Mouse (Mus musculus) frontal cortex, adult 2 months (tissue): ENCODE measurements at regions not wholly inside any gene's neighbourhood (a gene's known extent, or its start where the extent isn't known, plus 50 kb on each side); places are given as distances from the start of the nearest gene placed in this dataset.

Experiments
- DNase-seq, 2 experiments: peaks; one replicate each; pipeline ENCODE4 v3.0.0; 2022; ENCODE audit warnings: low spot score in 1 of 2; ENCODE audit errors: extremely low spot score in 1 of 2

- no peak for DNase-seq
These were observed 187.4 kb upstream of the Mkln1 start for GRCm38 (mm10) chr6:31211091-31211490.

DNA sequence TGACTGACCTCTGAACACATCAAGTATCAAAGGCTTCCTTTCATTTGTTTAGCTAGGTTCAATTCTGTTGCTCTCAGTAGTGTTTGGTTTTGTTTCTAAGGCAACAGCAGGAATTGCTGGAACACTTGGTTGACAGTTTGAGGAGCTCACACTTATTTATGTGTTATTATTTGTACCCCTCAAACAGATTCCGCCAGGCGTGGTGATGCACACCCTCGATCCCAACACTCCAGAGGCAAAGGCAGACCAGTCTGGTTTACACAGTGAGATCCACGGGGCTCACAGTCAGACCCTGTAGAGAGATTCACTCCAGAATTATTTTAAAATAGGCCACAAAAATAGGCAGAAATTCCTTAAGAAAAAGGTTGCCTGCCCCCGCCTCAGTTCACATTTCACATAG is 186.9 kb upstream of the Mkln1 start:
- DNase-seq = no peak

- no peak for DNase-seq
These were observed 186.5 kb upstream of the Mkln1 start for GRCm38 (mm10) chr6:31212080-31212479.

- DNase-seq = no peak
These were observed 185.8 kb upstream of the Mkln1 start for GRCm38 (mm10) chr6:31212694-31213093.

GRCm38 (mm10) chr6:31213161-31213560 is 185.4 kb upstream of the Mkln1 start:
- DNase-seq = no peak

DNA sequence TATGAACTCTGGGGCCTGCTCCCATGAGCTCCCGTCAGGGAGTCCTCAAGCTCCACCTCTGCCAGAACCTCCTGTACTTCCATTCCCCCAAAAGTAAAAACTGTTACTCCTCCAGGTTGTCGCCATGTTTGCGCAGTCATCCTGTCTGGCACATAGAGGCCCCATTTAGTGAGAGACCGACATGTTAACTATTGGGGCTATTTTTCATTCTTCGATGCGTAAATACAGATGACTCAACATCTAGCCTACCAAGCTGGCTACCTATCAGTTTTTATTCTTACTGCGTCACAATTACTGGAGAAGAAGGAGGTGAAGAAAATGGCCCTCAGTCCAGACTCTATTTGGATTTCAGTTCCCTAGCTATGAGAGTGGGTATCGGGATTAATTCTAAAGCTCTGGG is 182.9 kb upstream of the Mkln1 start:
- no peak for DNase-seq

DNA sequence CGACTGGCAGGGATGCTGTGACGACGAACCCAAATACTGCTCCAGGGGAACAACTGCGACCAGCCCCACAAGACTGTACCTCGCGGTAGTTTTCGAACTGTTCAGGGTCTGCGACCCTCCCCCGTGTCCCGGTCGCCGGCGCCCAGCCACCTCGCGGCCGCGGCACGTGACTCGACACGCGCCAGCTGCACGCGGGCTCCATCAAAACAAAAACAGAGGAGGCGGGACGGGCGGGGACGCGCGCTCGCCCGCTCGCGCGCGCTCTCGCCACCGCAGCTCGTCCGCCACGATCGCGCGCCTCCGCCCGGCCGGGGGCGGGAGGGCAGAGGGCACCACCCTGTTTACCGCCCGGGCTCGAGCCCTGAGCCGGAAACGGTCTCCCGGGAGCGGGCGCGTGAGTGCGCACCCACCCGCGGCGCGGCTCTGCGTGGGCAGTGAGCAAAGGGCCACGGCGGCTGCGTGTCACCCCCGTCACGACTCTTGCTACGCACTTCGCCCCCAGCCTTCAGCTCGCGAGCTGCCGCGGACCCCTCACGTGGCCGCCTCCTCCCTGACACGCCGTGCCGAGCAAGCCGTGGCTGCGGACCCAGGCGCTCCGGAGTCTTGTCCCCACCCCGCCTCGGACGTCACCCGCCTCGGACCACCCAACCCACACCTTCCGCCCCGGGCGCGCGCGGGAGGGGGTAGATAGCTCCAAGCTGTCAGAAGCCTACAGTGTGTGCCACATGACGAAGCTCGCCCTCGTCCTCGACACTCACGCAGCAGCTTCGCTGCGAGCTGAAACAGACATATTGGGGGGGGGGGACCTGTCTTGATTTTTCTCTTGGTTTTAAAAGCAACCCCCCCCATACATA is 182.1 kb upstream of the Mkln1 start:
- DNase-seq = peak; percentile 86 to 94

DNA sequence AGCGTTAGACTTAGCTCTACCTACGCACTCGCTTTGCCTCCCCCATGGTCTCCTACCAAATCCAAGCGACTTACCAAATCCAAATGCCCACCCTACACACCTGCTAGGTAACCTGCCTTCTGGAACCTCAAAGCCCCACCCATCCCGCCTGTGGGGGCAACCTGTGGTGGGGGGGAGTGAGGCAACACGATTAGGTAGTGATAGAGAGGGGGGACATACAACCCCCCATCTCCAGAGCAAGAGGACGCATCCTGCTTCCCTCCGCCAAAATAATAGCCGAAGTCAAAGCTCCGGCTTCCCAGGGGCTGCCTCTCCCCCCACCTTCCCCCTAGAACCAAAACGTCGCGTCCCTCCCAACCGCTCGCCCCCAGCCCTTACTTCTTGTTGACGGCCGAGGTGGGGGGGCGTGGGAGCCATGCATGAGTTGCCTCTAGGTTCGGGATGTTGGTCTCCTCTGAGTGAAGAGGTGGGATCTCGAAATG is 181.4 kb upstream of the Mkln1 start:
- DNase-seq = peak; percentile 47 to 64

GRCm38 (mm10) chr6:31217641-31218138 is 180.8 kb upstream of the Mkln1 start:
- peak in 1 of 2 experiments; percentile 47 for DNase-seq

- DNase-seq = peak; percentile 66 to 83
These were observed 180.3 kb upstream of the Mkln1 start for GRCm38 (mm10) chr6:31218139-31218750.

GRCm38 (mm10) chr6:31218880-31219279 is 179.7 kb upstream of the Mkln1 start:
- DNase-seq = no peak

GRCm38 (mm10) chr6:31219736-31220135 is 178.8 kb upstream of the Mkln1 start:
- no peak for DNase-seq

- peak; percentile 32 to 81 for DNase-seq
These were observed 178.2 kb upstream of the Mkln1 start for GRCm38 (mm10) chr6:31220184-31220931.

GRCm38 (mm10) chr6:31221490-31221889 is 177.0 kb upstream of the Mkln1 start:
- DNase-seq = peak in 1 of 2 experiments; percentile 57

DNA sequence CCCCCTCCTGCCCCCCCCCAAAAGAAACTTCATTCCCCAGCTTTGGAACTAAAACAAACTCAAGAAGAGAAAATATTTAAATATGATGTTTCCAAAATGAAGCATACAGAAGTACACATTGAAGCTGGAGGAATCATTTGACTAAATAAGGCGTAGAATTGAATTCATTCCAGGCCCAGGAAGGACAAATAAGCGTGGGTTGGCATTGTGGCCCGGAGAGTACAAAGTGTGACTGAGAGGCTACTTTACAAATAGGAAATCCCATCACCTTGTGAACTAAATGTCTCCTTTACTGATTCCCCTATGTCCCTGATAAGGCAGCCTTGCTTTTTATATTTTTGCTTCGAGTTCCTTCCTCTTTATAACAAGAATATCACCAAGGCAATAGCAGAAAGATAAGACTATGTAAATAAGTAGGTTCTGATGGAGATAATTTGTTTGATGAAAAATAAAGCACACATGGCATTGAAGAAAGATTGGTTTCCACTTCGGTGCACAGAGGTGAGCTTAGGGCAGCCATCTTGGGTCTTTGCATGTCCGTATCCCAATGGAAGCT is 176.4 kb upstream of the Mkln1 start:
- no peak for DNase-seq

DNA sequence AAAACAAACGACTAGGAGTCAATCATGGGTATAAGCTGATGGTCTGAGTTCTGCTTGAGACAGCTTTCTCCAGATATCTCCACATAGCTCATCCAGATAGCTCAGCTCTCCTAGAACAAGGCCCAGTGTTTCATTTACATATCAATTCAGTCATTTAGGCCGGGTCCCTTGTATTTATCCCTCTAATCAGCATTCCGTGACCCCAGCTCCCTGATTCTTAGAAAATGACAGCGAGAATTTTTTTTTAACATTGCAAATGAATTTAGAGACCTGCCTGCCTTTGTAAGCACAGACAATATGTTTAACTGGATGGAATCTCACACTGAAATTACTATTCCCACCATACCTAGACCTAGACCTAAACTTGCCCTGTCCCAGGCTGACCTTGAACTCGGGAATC is 171.1 kb upstream of the Mkln1 start:
- no peak for DNase-seq

DNA sequence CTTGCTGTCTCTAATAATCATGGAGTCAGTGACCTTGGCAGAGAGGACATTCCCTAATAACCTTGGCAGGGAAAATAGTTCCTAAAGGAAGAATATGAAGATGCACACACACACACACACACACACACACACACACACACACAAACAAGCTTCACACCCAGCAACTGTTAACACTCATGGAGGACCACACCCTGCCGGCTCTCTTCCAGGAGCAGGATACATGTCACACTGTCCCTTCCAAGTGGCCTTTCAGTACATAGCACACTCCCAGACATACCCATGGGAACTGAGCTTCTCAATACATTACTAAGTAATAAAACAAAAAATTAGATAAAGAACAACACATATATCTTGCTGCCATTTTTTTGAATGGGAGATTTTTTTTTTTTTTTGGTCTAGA is 170.5 kb upstream of the Mkln1 start:
- DNase-seq = no peak

DNA sequence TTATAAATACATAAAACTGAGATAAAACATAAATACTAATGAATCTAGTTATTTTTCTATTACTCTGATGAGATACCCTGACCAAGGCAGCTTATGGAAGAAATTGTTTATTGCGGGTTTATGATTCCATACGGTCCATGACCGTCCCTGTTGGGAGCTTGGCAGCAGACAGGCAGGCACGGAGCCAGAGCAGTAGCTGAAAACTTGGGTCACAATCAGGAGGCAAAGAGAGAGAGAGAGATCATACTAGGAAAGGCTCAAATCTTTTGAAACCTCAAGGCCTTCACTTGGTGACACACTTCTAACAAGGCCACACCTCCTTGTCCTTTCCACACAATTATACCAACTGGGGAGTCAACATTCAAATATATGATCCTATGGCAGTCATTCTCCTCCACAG is 166.7 kb upstream of the Mkln1 start:
- no peak for DNase-seq

GRCm38 (mm10) chr6:31233252-31233993 is 165.1 kb upstream of the Mkln1 start:
- DNase-seq = peak in 1 of 2 experiments; percentile 17

DNA sequence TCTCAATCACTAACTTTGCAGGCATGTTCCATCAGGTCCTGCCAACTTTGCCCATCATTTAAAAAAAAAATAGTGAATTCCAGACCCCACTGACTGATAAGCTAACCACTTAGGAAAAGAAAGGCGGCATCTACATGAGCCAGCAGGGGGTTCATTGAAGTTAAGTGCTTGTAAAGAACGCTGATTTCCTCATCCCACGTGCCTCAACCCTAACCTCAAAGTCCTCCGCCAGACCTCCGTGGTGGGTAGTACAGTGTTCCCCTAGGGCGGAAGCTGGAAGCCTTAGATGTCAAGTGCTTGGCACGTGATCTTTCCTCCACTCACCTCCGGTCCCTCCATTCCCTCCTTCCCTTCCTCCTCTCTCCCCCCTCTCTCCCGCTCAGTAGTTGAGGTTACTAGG is 158.5 kb upstream of the Mkln1 start:
- no peak for DNase-seq
